Mouse (Mus musculus): ENCODE measurements around the gene Tap2.

Gene Tap2

GRCm38 (mm10) chr17:34247047-34247446, 43.7 kb downstream of the Tap2 start:
- in situ Hi-C loops (cut with MboI, MseI): loop anchor here (5.0 to 10.0 kb wide), 2 partner anchors 35 to 108 kb away; partner anchors contain the start of gene Btnl2

DNA sequence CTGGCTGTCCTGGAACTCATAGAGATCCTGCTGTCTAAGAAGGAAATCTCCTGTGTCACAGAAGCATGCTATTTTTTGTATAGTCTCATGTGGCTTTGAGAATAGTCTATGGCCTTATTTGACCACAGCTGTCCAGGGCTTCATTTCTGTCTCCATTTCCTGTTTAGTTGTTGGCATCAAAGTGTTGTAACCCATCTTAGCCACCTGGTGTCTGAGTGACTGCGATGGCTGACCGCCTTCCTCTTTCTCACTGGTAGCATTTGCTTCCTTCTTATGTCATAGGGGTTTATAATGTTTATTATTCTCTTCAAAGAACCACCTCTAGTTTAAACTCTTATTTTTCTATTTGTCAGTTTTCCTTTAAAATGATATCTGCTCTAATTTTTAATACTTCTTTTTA, 45.4 kb downstream of the Tap2 start:
- in situ Hi-C loops (cut with MboI, MseI): loop anchor here (5.0 to 10.0 kb wide), 2 partner anchors 36 to 106 kb away; partner anchors contain the start of gene Btnl2

DNA sequence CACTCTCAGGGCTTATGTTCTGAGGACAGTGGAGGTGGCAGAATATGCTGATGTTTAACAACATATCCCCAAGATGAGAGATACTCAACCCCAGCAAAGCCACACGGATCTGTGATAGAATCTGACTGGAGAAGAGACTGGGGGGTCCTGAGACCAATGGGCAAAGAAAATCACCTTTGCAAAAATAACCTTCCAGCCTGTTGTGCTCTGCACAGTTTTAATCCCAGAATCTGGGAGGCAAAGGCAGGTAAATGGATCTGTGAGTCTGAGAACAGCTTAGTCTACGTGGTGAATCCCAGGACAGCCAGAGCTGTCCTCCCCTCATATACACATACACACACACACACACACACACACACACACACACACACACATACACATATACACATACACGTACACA, 46.0 kb downstream of the Tap2 start:
- in situ Hi-C loops (cut with MboI, MseI): loop anchor here (5.0 to 10.0 kb wide), 2 partner anchors 37 to 105 kb away; partner anchors contain the start of gene Btnl2

GRCm38 (mm10) chr17:34249878-34250277, 46.6 kb downstream of the Tap2 start:
- in situ Hi-C loops (cut with MboI, MseI): loop anchor here (5.0 to 10.0 kb wide), 2 partner anchors 38 to 105 kb away; partner anchors contain the start of gene Btnl2

- in situ Hi-C loops (cut with MboI, MseI): no loop called here
Measured at GRCm38 (mm10) chr17:34251666-34252065, 48.3 kb downstream of the Tap2 start.

DNA sequence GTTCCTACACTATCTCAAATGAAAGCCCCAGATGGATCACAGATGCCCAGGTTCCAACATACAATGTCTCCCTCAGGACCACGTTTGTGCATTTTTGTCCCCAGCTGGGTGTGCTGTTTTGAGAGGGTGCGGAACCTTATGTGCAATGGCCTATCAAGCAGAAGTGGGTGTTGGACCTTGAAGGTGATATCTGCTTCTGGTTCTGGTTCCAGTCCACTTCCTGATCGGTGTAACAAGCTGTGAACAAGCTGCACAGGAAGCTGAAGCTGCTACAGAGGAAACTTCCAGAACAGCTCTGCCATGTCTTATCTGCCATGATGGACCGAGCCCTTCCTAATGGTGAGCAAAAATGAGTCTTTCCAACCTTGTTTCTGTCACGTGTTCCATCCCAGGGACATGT, 53.2 kb downstream of the Tap2 start:
- in situ Hi-C loops (cut with MboI, MseI): no loop called here

DNA sequence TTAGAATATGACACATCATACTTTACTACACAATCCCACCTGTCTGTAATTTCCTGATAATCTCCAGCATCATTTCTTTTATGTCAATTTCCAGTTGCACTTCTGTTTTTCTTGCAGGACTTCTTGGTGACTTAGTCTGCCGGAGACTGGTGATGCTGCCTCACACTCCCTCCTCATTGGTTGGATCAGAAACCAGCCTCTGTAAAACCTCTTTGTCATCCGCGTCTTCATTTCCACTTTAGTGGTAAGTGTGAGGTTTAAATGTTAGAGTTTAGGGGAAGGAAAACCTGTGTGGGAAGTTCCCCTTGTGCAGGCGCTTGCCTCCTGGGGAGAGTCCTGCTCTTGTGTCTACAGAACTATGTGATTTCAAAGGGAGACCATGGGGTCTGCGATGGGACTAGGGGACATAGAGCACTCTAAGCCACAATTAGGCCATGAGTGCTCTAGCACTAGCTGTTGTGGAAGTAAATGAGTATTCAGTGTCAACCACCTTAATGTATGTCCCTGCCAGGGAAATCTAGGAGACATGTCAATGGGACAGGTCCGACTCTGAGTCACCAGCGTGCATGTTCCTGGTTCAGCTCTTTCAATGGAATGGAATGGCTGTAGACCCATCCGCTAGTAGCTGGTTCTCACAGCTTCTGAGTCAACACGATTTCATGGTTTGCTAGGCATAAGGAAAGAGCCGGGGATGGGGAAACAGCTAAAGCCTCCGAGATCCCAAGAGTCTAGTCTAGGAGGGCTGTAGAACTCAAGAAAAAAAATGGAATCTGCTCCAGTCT, 54.5 kb downstream of the Tap2 start, which contains the start of gene H2-Ab1:
Gene H2-Ab1, plus strand, starts transcription at position 96 of the 782 bp plus-strand sequence.
- in situ Hi-C loops (cut with MboI, MseI): no loop called here

GRCm38 (mm10) chr17:34260551-34260950, 57.2 kb downstream of the Tap2 start:
- in situ Hi-C loops (cut with MboI, MseI): no loop called here

DNA sequence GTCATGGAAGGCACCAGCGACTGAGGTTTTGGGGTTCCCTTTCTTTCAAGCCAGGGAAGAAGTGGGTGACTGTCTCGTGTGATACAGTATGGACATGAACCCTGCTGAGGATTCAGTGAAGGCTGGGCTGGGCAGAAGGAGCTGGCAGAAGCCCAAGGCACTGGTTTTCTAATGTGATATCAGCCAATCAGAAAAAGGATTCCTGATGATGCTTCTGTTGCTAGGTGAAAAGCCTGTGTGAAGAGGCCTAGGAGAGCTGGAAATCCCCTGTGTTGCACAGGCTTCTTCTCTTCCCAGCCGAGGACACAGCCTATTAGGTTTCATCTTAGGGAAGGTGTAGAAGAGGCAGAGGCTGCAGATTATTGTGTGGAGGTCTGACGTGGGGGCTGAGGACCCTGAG, 58.2 kb downstream of the Tap2 start:
- in situ Hi-C loops (cut with MboI, MseI): no loop called here

DNA sequence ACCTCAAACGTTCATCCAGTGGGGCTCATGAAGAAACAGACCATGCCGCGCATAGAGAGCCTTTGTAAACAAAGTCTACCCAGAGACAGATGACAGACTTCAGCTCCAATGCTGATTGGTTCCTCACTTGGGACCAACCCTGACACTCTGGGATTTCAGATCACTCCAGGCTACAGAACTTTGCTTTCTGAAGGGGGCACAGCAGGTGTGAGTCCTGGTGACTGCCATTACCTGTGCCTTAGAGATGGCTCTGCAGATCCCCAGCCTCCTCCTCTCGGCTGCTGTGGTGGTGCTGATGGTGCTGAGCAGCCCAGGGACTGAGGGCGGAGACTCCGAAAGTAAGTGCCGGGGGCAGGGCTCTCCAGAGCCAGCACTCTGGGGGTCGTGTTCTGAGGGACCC, 59.7 kb downstream of the Tap2 start:
- in situ Hi-C loops (cut with MboI, MseI): no loop called here

DNA sequence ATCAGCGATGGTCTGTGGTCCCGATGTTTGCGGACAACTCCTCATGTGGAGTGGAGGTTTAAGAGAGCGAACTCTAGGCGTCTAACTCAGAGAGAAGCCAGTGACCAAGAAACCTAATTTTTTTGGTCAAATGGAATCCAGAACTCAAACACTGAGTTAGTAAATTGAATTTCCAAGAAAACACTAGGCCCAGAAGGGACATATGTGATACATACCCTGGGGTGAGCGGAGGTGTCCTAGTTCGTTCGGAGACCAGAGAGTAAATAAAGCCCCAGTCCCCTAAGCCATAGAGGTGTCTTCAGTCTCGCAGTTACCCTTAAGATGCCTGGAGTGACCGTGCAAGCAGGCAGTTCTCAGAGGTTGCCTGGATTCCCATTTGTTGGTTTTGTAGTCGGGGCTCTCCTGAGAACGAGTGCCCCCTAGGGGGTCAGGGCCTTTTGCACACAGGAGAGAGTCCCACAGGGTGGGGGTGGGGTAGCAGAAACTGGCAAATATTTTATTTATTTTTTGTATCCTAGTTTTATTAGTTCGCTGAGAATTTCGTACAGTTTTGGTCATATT, 60.6 kb downstream of the Tap2 start:
- in situ Hi-C loops (cut with MboI, MseI): no loop called here

GRCm38 (mm10) chr17:34264452-34265351, 61.4 kb downstream of the Tap2 start:
- in situ Hi-C loops (cut with MboI, MseI): loop anchor here (5.0 kb wide), 1 partner anchor 48 kb away; no protein-coding TSS in a partner anchor

All from regulatory T cell (primary cell).